Mouse (Mus musculus) left cerebral cortex, adult 2 months (tissue): ENCODE data around the gene Ppp1r13l. TPM values are rescaled to one million over a fixed set of nuclear protein-coding genes. Genes with fewer than 3 reads are reported as not detected.
A peak's percentile ranks its signal among the peaks of the same experiment; 100 is the strongest.

ENCODE experiments used
- DNase-seq, 2 experiments: peaks; one replicate each; pipeline ENCODE4 v3.0.0; 2021 to 2022; ENCODE audit warnings: low spot score in 2 of 2, mixed read lengths in 1 of 2; ENCODE audit errors: extremely low spot score in 1 of 2
- H3K27ac ChIP-seq: fragments of 200-600 bp; 2 replicates; pipeline ENCODE4 v1.8.1; 2022
- H3K4me3 ChIP-seq: fragments of 200-600 bp; 2 replicates; pipeline ENCODE4 v1.8.1; 2022
- CTCF ChIP-seq: fragments of 200-600 bp; IDR thresholded peaks from 2 replicates; pipeline ENCODE4 v1.8.1; 2022; ENCODE audit warnings: antibody characterized with exemption, mild to moderate bottlenecking, moderate library complexity
- intact Hi-C: fragments of 180-260 bp; cut with DNase I; formaldehyde crosslinking; loops from one replicate; pipeline ENCODE4 v1.15.1; 2025
- total RNA-seq, 2 experiments: library from RNA; stranded (reverse); gene quantifications; 2 replicates each; pipeline ENCODE4 v1.2.3; 2021

Gene Ppp1r13l
- total RNA-seq, 2 experiments from 2014 or later = 7.7 to 7.8 TPM

DNA sequence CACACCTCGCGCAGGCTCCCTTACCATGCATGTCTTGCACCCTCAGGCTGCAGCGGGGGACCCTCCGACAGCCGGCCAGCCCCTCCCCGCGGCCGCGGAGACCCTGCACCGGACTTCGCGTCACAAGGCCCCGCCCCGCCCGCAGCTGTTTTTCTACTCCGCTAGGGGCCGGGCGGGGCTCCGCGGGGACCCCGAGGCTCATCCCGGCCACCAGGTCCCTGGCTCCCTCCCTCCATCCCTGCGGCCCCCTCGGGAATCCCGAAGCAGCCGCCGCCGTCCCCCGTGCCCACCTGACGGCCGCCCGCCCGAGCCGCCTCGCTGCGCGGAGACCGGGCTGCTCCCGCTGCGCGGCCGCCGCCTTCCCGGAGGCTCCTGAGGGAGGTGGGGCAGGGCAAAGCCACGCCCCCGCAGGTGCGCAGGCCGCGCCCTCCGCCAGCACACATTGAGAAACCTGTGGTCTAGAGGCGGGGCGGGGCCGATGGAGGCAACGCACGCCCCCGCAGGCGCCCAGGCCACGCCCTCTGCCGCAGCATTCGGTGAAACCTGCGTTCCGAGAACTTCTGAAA lies 44.3 kb downstream of the Ppp1r13l start, which contains the start of gene Klc3:
Gene Klc3 (minus strand): TSS at position 374 of the 566 bp plus-strand sequence.
- intact Hi-C loops = no loop called here
- Histone ChIP-seq H3K27ac (no peak within 1 kb of the TSS), H3K4me3 (peak within 1 kb of the TSS; percentile 50)
- no peak for TF ChIP-seq CTCF
- DNase-seq = no peak

DNA sequence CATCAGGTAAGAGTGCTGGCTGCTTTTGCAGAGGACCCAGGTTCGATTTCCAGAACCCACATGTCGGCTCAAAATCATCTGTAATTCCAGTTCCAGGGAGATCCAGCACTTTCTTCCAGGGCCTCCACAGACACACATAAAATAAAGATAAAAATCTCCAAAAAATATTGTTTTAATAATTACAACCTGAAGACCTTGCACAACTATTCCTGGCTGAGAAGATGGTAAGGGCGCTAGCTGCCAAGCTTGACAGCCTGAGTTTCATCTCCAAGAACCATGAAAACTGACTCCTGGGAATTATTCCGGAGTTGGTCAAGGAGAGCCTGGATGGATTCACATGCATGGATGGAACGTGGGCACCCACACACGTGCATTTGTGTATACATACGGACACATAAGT lies 44.9 kb downstream of the Ppp1r13l start, which contains the start of gene Ckm:
Gene Ckm (plus strand): TSS at position 301 of the 400 bp plus-strand sequence.
- intact Hi-C loops = no loop called here
- no peak for TF ChIP-seq CTCF
- no peak for DNase-seq
- Histone ChIP-seq H3K27ac (no peak within 1 kb of the TSS), H3K4me3 (peak within 1 kb of the TSS; percentile 50)

DNA sequence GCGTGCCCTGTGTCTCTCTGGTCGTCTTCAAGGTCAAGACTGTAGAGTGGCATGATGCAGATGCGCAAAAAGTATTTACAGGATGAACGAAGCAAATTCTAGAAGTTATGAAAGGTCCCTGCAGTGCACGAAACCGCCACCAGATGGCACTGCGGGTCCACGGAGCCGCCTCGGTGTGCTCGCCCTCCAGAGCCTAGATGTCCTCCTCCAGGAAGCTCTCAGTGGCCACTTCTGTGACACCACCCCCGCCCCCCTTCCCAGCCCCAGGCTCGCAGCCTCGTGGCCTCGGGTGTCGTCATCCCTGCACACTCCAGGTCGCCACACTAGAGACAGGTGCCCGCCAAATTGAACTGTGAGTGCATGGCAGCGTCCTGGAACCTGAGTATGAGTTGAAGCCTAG lies 45.9 kb downstream of the Ppp1r13l start:
- DNase-seq = peak; percentile 72 to 85
- peak; percentile 99 for TF ChIP-seq CTCF
- intact Hi-C loops = loop anchor here (1.0 to 5.0 kb wide), 4 partner anchors 97 to 297 kb away; no protein-coding TSS in a partner anchor
- no peak overlapping the region for H3K27ac ChIP-seq
- H3K4me3 ChIP-seq = no peak overlapping the region

DNA sequence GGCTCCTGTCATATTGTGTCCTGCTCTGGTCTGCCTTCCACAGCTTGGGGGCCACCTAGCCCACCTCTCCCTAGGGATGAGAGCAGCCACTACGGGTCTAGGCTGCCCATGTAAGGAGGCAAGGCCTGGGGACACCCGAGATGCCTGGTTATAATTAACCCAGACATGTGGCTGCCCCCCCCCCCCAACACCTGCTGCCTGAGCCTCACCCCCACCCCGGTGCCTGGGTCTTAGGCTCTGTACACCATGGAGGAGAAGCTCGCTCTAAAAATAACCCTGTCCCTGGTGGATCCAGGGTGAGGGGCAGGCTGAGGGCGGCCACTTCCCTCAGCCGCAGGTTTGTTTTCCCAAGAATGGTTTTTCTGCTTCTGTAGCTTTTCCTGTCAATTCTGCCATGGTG lies 50.2 kb downstream of the Ppp1r13l start:
- Histone ChIP-seq H3K4me3 (no peak overlapping the region), H3K27ac (no peak overlapping the region)
- intact Hi-C loops = loop anchor here (5.0 kb wide), 3 partner anchors 93 to 293 kb away; no protein-coding TSS in a partner anchor
- no peak for DNase-seq
- no peak for TF ChIP-seq CTCF

DNA sequence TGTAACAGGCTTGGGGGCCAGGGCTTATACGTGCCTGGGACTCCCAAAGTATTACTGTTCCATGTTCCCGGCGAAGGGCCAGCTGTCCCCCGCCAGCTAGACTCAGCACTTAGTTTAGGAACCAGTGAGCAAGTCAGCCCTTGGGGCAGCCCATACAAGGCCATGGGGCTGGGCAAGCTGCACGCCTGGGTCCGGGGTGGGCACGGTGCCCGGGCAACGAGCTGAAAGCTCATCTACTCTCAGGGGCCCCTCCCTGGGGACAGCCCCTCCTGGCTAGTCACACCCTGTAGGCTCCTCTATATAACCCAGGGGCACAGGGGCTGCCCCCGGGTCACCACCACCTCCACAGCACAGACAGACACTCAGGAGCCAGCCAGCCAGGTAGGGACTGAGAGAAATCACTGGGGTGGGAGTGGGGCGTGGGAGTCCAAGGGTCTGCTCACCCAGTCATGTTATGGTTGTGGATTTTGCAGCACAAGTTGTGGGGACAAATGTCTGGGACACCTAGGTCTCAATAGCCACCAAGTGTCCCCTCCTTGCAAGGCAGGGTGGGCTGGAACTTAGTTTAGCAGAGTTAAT lies 51.3 kb downstream of the Ppp1r13l start:
- intact Hi-C loops = no loop called here
- no peak overlapping the region for H3K4me3 ChIP-seq
- no peak for TF ChIP-seq CTCF
- H3K27ac ChIP-seq = no peak overlapping the region
- DNase-seq = no peak

DNA sequence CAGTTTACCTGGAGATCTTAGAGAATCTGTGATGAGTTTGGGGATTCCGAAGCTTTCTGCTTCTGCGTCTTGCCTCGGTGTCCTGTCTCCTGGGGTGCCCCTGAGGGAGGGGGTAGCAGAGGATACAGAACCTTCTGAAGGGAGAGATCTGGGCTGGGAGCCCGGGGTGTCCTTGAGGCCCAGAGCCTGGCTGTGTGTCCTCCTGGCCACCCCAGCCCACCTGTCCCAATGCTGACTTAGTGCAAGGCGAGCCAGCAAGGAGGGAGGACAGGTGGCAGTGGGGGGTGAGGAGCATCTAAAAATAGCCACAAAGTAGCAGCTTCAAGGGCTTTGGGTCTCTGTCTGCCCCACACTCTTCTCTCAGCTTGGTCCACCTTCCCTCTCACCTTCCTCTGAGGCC lies 52.2 kb downstream of the Ppp1r13l start:
- DNase-seq = no peak
- H3K27ac ChIP-seq = no peak overlapping the region
- intact Hi-C loops = no loop called here
- H3K4me3 ChIP-seq = no peak overlapping the region
- TF ChIP-seq CTCF = no peak

DNA sequence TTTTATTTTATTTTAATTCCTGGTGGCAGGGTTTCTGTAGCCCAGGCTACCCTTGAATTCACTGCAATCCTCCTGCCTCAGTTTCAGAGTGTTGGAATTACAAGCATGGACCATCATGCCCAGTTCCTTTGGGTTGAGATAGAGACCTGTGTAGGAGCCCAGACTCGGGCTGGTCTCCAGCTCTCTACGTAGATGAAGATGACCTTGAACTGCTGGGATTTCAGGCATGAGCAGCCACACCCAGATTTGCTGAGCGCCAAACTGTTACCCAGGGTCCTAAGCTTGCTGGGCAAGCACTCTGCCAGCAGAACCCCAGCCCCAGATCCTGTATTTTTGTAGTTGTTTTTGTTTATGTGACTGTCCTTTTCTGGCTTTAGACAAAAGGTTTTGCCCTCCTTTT lies 54.0 kb downstream of the Ppp1r13l start:
- H3K27ac ChIP-seq = no peak overlapping the region
- intact Hi-C loops = no loop called here
- no peak for TF ChIP-seq CTCF
- no peak overlapping the region for H3K4me3 ChIP-seq
- DNase-seq = no peak

DNA sequence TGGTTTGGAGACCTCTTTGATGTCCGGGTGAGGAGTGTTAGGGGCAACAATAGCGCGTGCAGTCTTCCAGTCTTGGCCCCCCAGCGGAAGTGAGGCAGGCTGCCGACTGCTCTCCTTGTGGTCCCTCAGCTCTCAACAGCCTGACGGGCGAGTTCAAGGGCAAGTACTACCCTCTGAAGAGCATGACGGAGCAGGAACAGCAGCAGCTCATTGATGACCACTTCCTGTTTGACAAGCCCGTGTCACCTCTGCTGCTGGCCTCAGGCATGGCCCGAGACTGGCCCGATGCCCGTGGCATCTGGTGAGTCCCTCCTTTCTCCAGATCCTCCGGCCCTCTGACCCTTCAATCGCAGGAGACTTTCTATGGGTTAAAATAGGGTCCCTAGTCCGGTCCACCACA lies 57.0 kb downstream of the Ppp1r13l start:
- intact Hi-C loops = no loop called here
- no peak for DNase-seq
- TF ChIP-seq CTCF = no peak
- H3K27ac ChIP-seq = no peak overlapping the region
- H3K4me3 ChIP-seq = no peak overlapping the region

DNA sequence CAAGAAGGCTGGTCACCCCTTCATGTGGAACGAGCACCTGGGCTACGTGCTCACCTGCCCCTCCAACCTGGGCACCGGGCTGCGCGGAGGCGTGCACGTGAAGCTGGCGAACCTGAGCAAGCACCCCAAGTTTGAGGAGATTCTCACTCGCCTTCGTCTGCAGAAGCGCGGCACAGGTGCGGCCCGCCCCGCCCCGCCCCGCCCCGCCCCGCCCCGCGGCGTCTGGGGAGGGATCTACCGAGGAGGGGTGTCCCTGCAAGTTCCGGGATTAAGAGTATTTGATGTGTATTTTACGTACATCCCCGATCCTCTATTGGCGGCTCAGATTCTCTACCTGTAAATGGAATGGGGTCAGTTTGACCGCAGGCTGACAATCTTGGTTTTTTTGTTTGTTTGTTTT lies 60.6 kb downstream of the Ppp1r13l start:
- Histone ChIP-seq H3K4me3 (peak overlapping the region; percentile 15; the same call in 1 of the 2 replicates), H3K27ac (no peak overlapping the region)
- DNase-seq = no peak
- intact Hi-C loops = no loop called here
- TF ChIP-seq CTCF = no peak

DNA sequence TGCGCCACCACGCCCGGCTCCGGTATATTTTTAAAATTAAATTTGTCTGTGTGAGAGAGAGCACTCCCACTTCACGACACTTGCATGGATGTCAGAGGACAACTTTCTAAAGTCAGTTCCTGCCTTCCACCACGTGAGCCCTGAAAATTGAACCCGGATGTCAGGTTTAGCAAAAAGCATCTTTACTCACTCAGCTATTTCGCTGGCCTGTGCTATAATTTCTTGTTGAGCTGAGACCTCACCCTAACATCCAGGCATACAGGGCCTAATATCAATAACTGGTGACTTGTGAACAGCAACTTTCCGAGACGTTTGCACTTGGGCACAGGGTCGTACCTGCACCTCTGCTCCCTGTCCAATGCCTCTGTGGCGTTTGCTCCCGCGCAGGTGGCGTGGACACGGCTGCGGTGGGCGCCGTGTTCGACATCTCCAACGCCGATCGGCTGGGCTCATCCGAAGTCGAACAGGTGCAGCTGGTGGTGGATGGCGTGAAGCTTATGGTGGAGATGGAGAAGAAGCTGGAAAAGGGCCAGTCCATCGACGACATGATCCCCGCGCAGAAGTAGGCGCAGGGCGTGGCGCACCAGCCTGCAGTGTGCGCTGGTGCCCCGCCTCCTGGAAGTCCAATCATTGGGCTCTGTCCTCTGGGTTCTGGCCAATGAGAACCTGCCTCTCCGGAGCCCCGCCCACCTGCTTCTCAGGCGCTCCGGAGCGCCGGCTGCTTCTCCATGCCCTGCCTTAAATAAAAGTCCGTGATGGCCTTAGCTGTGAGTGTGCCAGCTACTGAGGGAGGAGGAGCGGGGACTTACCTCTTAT lies 61.5 kb downstream of the Ppp1r13l start:
- intact Hi-C loops = no loop called here
- peak; percentile 84 to 85 for DNase-seq
- H3K27ac ChIP-seq = peak overlapping the region; percentile 51; the same call in 1 of the 2 replicates
- H3K4me3 ChIP-seq = peak overlapping the region; percentile 57
- TF ChIP-seq CTCF = no peak

DNA sequence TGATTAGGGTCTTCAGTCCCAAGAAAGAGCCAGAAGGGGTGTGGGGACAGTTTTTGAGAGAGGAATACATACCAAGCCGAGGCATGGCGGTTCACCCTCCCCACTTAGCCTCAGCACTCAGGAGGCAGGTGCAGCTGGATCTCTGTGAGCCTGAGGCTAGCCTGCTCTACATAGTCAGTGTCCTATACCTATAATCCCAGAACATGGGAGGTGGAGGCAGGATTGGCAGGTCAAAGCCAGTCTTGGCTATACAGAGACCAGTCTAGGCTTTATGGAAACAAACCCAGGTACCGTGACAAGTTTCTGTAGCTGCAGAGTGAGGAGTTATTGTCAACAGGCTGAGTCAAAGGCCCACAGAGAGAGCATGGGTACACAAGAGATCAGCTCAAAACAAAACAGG lies 63.5 kb downstream of the Ppp1r13l start:
- TF ChIP-seq CTCF = no peak
- no peak for DNase-seq
- intact Hi-C loops = no loop called here

DNA sequence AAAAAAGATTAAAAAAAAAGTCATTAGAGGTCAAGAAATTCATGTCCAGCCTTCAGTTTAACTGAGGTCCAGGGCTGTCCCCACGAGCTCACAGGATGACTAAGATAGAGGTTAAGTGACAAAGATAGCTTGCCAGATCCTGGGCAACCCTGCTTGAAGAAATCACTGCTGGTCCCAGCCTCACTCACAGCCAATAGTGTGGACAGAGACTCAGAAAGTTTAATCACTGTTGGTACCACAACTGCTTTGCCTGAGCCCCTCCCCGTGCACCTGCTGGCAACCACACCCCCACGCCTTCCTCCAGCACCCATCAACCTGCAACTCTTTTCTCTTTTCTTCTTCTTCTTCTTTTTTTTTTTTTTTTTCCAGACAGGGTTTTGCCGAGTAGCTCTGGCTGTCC lies 64.5 kb downstream of the Ppp1r13l start:
- no peak for DNase-seq
- Histone ChIP-seq H3K27ac (no peak overlapping the region), H3K4me3 (no peak overlapping the region)
- no peak for TF ChIP-seq CTCF
- intact Hi-C loops = no loop called here

More for the DNA sequence above, 63.5 kb downstream of the Ppp1r13l start:
- no peak overlapping the region for H3K27ac ChIP-seq
- H3K4me3 ChIP-seq = no peak overlapping the region
